Mouse (Mus musculus) kidney, adult 2 months (tissue): ENCODE data around the gene Esp6.

ENCODE experiments used
- CTCF ChIP-seq: fragments of 200-500 bp; conservative IDR thresholded peaks from 2 replicates; pipeline ENCODE4 v1.5.1; 2011; ENCODE audit warnings: low read depth, mild to moderate bottlenecking, control low read depth, low read length, moderate library complexity, mixed read lengths; ENCODE audit not compliant: insufficient read depth, insufficient read length
- POLR2A ChIP-seq: fragments of 200-500 bp; IDR thresholded peaks from one replicate; pipeline ENCODE4 v1.6.1; 2011; ENCODE audit warnings: low read depth, low read length, control low read depth

DNA sequence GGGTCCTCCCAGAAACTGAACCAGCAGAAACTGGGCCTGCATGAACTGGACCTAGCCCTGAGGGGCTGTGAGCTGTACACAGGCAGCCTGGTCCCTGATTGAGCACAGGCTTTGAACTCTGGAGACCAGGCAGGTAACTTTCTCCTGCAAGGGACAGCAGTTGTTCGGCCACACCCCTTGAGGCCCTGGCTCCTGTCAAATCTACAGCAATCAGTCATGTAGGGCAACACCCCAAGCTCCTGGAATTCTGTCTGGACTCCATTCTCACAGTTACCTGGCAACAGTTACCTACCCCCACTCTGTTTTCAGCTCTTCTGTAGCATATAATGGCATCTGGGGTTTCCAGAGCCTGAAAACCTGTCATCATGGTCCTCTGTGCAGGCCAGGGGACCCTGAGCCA lies 30.2 kb upstream of the Esp6 start:
- TF ChIP-seq CTCF: no peak
- TF ChIP-seq POLR2A: no peak
